Mouse (Mus musculus): ENCODE measurements around the gene Lgi4.

Lgi4 gene

GRCm38 (mm10) chr7:31052251-31052635 lies 6.9 kb upstream of the Lgi4 start:
- no peak for DNase-seq (ENCODE audit: low spot score)

- DNase-seq (ENCODE audit: low spot score): peak; percentile 47
Observed at GRCm38 (mm10) chr7:31052636-31053434, 6.3 kb upstream of the Lgi4 start.

- no peak for DNase-seq (ENCODE audit: low spot score)
Observed at GRCm38 (mm10) chr7:31053882-31054447, 5.2 kb upstream of the Lgi4 start.

GRCm38 (mm10) chr7:31054661-31055320 lies 4.4 kb upstream of the Lgi4 start:
- DNase-seq (ENCODE audit: low spot score): no peak

GRCm38 (mm10) chr7:31055354-31055824 lies 3.8 kb upstream of the Lgi4 start:
- peak; percentile 76 for DNase-seq (ENCODE audit: low spot score)

GRCm38 (mm10) chr7:31055883-31056282 lies 3.3 kb upstream of the Lgi4 start:
- no peak for DNase-seq (ENCODE audit: low spot score)

GRCm38 (mm10) chr7:31056448-31056847 lies 2.7 kb upstream of the Lgi4 start:
- DNase-seq (ENCODE audit: low spot score): no peak

- no peak for DNase-seq (ENCODE audit: low spot score)
Observed at GRCm38 (mm10) chr7:31057071-31057470, 2.1 kb upstream of the Lgi4 start, which contains the start of gene Fxyd1. Gene Fxyd1, minus strand, starts transcription at chr7:31057199.

GRCm38 (mm10) chr7:31057730-31058129 lies 1.4 kb upstream of the Lgi4 start:
- no peak for DNase-seq (ENCODE audit: low spot score)

- no peak for DNase-seq (ENCODE audit: low spot score)
Observed at GRCm38 (mm10) chr7:31058211-31058610, 931 bp upstream of the Lgi4 start.

- DNase-seq (ENCODE audit: low spot score): no peak
Observed at GRCm38 (mm10) chr7:31059919-31060620, 928 bp downstream of the Lgi4 start.

- no peak for DNase-seq (ENCODE audit: low spot score)
Observed at GRCm38 (mm10) chr7:31060621-31061010, 1.5 kb downstream of the Lgi4 start.

GRCm38 (mm10) chr7:31063074-31063560 lies 4.0 kb downstream of the Lgi4 start:
- no peak for DNase-seq (ENCODE audit: low spot score)

- DNase-seq (ENCODE audit: low spot score): no peak
Observed at GRCm38 (mm10) chr7:31067836-31068235, 8.7 kb downstream of the Lgi4 start.

GRCm38 (mm10) chr7:31069491-31069890 lies 10.3 kb downstream of the Lgi4 start:
- no peak for DNase-seq (ENCODE audit: low spot score)

GRCm38 (mm10) chr7:31070324-31070723 lies 11.2 kb downstream of the Lgi4 start:
- DNase-seq (ENCODE audit: low spot score): no peak

GRCm38 (mm10) chr7:31072326-31072725 lies 13.2 kb downstream of the Lgi4 start:
- DNase-seq (ENCODE audit: low spot score): no peak

GRCm38 (mm10) chr7:31073546-31073945 lies 14.4 kb downstream of the Lgi4 start:
- DNase-seq (ENCODE audit: low spot score): no peak

- no peak for DNase-seq (ENCODE audit: low spot score)
Observed at GRCm38 (mm10) chr7:31074061-31074712, 15.0 kb downstream of the Lgi4 start.

- no peak for DNase-seq (ENCODE audit: low spot score)
Observed at GRCm38 (mm10) chr7:31074713-31075069, 15.5 kb downstream of the Lgi4 start.

- peak; percentile 59 for DNase-seq (ENCODE audit: low spot score)
Observed at GRCm38 (mm10) chr7:31076492-31076891, 17.4 kb downstream of the Lgi4 start, which contains the start of gene Fxyd3. Gene Fxyd3, minus strand, starts transcription at chr7:31076704.

- no peak for DNase-seq (ENCODE audit: low spot score)
Observed at GRCm38 (mm10) chr7:31077470-31077869, 18.3 kb downstream of the Lgi4 start.
